Mouse (Mus musculus): ENCODE measurements at regions not wholly inside any gene's neighbourhood (a gene's known extent, or its start where the extent isn't known, plus 50 kb on each side); places are given as distances from the start of the nearest gene placed in this dataset.

DNA sequence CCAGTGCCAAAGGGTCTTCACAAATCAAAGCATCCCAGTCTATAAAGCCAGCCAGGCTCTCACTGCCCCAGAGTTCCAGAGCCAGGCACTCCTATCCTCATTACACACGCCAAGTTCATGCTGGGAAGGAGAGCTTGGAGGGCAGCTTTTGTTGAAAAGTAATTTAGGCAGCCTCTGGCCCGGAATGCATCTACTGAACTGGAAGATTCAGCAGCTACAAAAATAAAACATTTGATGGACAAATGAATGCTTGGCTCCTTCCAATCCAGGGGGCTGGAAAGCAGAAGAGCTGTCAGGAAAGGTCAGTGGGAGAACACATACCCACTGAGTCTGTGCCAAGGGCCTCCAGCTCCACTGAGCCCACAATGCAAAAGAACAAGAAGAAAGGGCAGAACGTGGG, 96.4 kb upstream of the Ngly1 start:
- TF ChIP-seq CTCF (IDR thresholded peaks at IDR 0.05; ENCODE audit: low read depth, low read length) = no peak
- no peak for TF ChIP-seq POLR2A (IDR thresholded peaks at IDR 0.05; ENCODE audit: extremely low read depth, insufficient read depth, low read length)

Data from liver, adult 2 months (tissue).